Mouse (Mus musculus) embryonic fibroblast, embryonic 13.5 days (primary cell): ENCODE measurements around the gene Grin1.

ENCODE experiments used
- CTCF ChIP-seq: IDR thresholded peaks from 2 replicates; pipeline ENCODE4 v1.5.1; 2011; ENCODE audit warnings: mild to moderate bottlenecking, control low read depth, low read length, moderate library complexity, borderline replicate concordance; ENCODE audit not compliant: insufficient read depth
- POLR2A ChIP-seq: IDR thresholded peaks from 2 replicates; pipeline ENCODE4 v1.6.1; 2011; ENCODE audit warnings: low read depth, mild to moderate bottlenecking, control low read depth, low read length, moderate library complexity

GRCm38 (mm10) chr2:25244144-25244543 is 74.8 kb downstream of the Grin1 start:
- TF ChIP-seq CTCF (no peak), POLR2A (no peak)
